Mouse (Mus musculus) retina, postnatal 1 day (tissue): ENCODE data around the gene Gm14137.

Experiments
- DNase-seq: peaks from one replicate; pipeline ENCODE4 v3.0.0-alpha.2; 2012

Gm14137 gene

DNA sequence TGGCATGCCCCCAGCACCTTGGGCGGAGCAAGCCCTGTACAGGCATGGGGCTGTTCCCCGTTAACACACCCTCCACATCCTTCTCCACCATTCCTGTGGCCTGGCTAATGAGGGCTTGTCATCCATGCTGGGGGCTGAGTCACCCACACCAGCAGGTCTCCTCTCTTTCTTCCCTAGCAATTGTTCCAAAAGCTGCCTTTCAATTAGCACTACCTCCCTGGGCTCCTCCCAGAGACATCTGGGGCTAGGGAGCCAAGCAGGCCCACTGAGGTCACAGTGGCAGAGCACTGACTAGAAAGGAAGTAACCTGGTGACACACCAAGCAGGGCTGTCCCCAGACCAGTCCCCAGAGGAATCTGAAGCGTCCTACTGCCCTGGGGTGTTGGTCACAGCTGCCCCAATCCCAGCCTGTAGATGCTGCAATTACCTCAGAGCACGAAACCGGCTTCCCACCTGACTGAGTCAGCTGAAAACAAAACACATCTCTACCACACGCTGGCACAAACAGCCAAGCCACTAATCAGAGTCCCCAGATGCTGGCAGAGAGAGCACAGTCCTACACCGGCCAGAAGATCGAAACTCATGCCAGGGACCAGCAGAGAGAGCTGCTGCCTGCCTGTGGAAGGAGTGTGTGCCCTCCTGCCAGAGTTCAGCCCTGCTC is at the start of gene Gm14137:
TSS of gene Gm14137 (plus strand) at position 519 of the 661 bp plus-strand sequence.
- no peak for DNase-seq

- DNase-seq, result no peak
Observed at GRCm38 (mm10) chr2:119136346-119136898, 37.9 kb upstream of the Gm14137 start.

GRCm38 (mm10) chr2:119145199-119145598 is 29.1 kb upstream of the Gm14137 start:
- peak; percentile 15 for DNase-seq

- DNase-seq, result no peak
Observed at GRCm38 (mm10) chr2:119146435-119146834, 27.9 kb upstream of the Gm14137 start.

DNA sequence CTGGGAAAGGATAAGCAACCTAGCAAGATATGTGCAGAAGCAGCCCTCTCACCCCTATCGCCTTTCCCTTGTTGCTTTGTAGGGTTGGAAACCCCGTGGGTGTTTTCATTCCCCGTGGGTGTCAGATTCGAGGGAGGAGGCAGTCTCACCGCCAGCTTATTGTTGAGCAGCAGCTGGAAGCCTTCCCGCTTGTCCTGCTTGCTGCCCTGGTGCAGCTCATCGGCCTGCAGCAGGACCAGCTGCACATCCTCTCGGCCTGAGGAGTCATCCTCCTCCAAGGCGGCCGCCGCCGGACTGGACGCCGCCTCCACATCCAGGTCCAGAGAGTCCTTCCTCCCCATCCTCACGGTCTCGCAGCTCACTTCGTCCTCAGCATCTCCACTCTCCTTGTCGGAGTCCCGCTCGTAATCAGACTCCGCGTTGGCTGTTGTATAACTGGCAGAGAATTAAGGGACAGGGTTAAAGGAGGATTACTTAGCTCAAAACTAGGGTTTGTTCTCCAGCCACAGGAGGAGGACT is 27.1 kb upstream of the Gm14137 start:
- no peak for DNase-seq

DNA sequence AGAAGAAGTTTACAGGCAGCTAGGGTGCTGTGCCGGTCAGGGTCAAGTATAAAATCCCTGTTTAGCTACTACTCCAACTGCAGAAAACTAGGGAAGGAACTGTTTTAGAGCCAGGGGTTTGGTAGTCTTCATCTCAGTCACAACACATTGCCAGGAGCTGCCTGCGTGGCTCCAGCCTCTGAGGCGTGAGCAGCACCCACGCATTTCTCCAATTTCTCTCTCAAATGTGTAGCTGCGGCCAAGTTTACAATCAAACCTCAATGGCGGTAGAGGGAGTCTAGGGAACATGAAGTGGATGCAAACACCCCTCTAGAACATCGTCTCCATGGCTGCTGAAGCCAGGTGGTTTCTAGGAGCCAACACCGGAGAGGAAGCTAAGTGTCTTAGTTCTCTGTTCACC is 26.5 kb upstream of the Gm14137 start:
- DNase-seq, result no peak

DNA sequence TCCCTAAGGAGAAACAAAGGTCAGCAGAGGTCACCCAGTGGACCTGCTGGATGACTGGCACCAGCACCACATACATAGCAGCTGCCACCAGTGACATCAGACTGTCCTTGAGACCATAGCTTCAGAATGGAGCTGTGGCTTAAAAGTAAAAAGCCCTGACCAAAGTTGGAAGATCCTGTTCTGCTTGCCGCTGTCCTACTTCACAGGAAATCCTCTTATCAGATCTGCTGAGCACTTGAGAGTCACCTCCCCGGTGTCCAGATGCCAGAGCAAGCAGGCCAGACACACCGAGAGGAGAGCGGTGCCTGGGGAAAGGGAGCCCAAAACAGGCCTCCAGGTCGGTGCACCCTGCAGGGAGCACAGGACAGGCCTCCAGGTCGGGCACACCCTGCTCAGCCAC is 22.1 kb upstream of the Gm14137 start:
- DNase-seq, result no peak

DNA sequence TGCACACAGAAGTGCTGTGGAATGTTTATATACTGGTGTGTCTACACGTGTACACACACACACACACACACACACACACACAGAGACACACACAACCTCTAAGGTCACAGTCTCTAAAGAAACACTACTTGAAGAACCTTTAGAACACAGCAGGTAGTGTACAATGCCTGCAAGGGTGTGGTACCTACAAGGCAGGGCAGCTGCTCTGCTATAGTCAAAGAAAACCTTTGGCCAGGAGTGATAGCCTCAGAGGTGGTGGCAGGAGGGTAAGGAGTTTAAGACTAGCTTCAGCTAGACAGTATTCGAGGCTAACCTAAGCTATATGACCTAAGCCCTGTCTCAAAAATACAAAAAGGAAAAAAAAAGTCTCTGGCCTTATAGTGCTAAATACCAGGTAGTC is 19.6 kb upstream of the Gm14137 start:
- no peak for DNase-seq

- DNase-seq, result no peak
Observed at GRCm38 (mm10) chr2:119155388-119155787, 18.9 kb upstream of the Gm14137 start.

- no peak for DNase-seq
Observed at GRCm38 (mm10) chr2:119156081-119156680, 18.1 kb upstream of the Gm14137 start.

GRCm38 (mm10) chr2:119156681-119157572 is 17.4 kb upstream of the Gm14137 start, which contains the start of gene Rmdn3:
Gene Rmdn3 (minus strand): TSS chr2:119157034.
- peak; percentile 97 for DNase-seq

DNA sequence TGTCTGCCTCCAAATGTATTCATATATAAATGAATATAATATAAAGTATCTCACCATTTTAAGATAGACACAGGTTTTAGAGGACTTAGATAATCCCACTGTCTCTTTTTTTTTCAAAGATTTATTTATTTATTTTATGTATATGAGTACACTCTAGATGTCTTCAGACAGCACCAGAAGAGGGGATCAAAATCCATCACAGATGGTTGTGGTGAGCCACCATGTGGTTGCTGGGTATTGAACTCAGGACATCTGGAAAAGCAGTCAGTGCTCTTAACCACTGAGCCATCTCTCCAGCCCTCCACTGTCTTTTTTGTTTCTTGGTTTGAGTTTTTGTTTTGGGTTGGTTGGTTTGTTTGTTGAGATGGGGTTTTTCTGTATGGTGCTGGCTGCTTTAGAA is 16.5 kb upstream of the Gm14137 start:
- DNase-seq, result no peak

- DNase-seq, result no peak
Observed at GRCm38 (mm10) chr2:119161247-119161646, 13.1 kb upstream of the Gm14137 start.

GRCm38 (mm10) chr2:119163135-119163534 is 11.2 kb upstream of the Gm14137 start:
- DNase-seq, result no peak

DNA sequence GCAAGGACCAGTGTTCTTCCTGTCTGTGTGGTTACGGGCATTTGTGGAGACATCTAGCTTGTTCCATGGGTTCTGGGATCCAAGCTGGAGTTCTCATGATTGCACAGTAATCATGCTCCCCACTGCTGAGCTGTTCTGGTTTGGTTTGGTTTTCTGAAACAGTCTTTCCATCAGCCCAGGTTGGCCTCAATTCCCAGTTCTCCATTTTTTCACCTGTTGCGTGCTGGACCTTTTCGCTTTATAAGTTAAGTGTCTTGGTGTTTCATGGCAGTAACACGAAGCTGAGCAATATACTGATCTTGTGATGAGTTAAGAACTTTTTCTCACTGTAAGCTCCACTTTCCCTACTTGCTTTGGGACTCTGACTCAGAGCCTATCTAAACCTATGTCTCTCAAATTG is 10.3 kb upstream of the Gm14137 start:
- no peak for DNase-seq

GRCm38 (mm10) chr2:119165401-119165800 is 8.9 kb upstream of the Gm14137 start:
- DNase-seq, result no peak

- peak; percentile 82 for DNase-seq
Observed at GRCm38 (mm10) chr2:119166901-119167865, 7.1 kb upstream of the Gm14137 start, which contains the start of gene Gchfr. Gene Gchfr (plus strand): TSS chr2:119167773.

GRCm38 (mm10) chr2:119167866-119168256 is 6.4 kb upstream of the Gm14137 start:
- no peak for DNase-seq

DNA sequence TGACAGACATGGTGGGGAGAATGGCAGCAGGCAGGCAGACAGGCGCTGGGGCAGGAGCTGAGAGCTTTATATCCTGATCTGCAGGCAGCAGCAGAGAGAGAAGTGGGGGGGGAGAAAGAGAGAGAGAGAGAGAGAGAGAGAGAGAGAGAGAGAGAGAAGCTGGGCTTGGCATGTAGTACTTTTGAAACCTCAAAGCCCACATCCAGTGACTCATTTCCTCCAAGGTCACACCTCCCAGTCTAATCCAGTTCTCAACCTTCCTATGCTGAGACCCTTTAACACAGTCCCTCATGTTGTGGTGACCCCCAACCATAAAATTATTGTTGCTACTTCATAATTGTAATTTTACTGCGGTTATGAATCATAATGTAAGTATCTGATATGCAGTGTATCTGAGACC is 4.0 kb upstream of the Gm14137 start:
- no peak for DNase-seq

DNA sequence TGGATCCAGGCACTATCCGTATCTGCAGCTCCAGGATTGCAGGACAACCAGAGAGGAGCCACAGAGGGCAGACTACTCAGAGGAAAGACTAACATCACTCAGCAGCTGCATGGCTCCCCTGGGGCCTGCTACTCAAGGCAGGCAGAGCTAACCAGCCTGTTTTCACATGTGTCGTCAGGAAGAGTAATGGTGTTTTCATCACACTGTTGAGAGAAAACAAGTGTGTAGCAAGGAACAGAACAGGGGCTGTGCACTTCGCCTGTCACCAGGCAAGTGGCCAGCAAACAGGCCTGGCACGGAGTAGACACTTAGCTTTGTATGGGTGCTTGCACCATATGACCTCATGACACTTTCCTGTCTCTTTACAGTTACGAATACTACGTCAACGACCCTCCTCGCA is 2.7 kb upstream of the Gm14137 start:
- no peak for DNase-seq

DNA sequence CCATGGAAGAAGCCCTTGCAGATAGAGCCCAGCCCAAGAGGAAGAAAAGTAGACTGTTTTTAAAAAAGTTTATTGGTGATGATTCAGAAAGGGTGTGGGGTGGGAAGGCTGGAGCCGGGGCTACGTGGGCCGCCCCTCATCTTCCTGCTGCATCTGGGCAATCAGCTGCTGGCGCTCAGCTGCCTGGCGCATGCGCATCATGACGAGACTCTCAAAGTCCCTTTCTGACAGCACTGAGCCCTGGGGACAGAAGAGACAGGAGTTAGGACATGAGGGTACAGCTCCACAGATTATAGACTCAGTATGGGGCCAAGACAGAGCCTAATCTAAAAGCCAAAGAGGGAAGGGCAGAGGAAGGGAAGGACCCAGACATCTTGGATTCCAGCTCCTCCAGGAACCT is 1.9 kb upstream of the Gm14137 start:
- peak; percentile 9 for DNase-seq
